Mouse (Mus musculus) bone marrow, adult 2 months (tissue): Measurements from ENCODE around the gene Dlg2.

Source experiments
- CTCF ChIP-seq: fragments of 200-500 bp; IDR thresholded peaks from 2 replicates; pipeline ENCODE4 v1.5.1; 2011; ENCODE audit warnings: low read length, control low read depth; ENCODE audit not compliant: control insufficient read depth, insufficient read depth
- POLR2A ChIP-seq: fragments of 200-500 bp; IDR thresholded peaks from 2 replicates; pipeline ENCODE4 v1.6.1; 2011; ENCODE audit warnings: low read depth, mild to moderate bottlenecking, control low read depth, low read length, borderline replicate concordance; ENCODE audit not compliant: control insufficient read depth

GRCm38 (mm10) chr7:91893991-91894390 is 1417.5 kb downstream of the Dlg2 start:
- TF ChIP-seq CTCF (no peak), POLR2A (no peak)
